Mouse (Mus musculus): ENCODE results near the gene Celf5.

Celf5 gene

DNA sequence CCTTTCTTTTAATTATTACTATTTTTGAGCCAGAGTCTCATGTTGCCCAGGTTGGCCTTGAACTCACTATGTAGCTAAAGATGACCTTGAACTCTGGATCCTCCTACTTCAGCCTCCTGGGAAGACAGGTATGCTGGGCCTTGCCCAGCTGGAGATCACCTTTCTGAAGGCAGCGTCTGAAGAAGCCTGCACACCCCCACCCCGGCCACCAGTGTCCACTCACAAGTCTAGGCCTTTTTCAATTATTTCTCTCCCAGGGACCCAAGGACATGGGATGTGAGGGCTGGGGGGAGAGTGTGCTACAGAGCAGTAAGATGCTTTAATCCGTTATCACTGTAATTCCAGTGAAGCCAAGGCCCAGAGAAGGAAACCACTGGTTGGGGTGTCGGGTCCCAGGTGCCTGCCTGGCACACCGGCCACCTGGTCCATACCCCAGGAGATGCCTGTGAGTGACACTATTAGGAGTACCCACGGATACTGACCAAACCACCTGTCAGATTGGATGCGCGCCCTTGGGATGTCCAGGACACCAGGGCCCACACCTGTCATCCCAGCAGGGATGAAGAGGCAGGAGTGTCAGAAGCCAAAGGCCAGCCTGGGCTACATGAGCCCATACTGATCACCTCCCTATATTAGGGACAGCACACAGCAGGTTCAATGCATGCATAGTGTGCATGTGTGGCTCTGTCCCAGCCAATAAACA, 54.6 kb downstream of the Celf5 start:
- DNase-seq (ENCODE audit: low spot score in 2 of 2) = no peak

GRCm38 (mm10) chr10:81427327-81427726, 55.2 kb downstream of the Celf5 start:
- DNase-seq (ENCODE audit: low spot score in 2 of 2) = no peak

GRCm38 (mm10) chr10:81426897-81427296, 55.6 kb downstream of the Celf5 start:
- no peak for DNase-seq (ENCODE audit: low spot score in 2 of 2)

DNA sequence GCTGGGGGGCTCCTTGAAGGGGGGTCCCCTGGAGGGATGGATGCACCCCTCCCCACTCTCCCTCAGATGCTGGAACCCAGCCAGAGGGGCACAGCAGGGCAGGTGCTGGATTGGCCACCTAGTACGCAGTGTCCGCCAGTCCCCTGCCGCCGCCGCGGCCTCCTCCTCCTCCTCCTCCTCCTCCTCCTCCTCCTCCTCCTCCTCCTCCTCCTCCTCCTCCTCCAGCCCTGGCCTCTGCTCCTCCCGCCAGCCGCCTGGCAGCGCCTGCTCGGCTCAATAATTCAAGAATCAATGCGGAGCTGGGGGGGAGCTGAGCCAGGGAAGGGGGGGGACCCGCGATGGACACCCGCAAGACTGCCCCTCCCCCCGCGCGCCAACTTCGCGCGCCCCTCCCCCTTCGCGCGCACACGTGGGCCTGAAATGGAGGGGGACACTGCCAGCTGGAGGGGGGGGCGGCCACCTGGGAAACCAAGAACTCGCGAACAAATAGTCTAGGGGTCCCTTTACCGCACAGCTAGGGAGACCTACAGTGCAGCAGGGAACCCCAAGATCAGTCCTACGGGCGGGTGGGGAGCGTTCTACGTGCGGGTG, 56.3 kb downstream of the Celf5 start:
- DNase-seq (ENCODE audit: low spot score in 2 of 2) = no peak

- DNase-seq (ENCODE audit: low spot score in 2 of 2) = no peak
Measured at GRCm38 (mm10) chr10:81425236-81425850, 57.2 kb downstream of the Celf5 start.

GRCm38 (mm10) chr10:81424246-81425051, 58.1 kb downstream of the Celf5 start:
- no peak for DNase-seq (ENCODE audit: low spot score in 2 of 2)

DNA sequence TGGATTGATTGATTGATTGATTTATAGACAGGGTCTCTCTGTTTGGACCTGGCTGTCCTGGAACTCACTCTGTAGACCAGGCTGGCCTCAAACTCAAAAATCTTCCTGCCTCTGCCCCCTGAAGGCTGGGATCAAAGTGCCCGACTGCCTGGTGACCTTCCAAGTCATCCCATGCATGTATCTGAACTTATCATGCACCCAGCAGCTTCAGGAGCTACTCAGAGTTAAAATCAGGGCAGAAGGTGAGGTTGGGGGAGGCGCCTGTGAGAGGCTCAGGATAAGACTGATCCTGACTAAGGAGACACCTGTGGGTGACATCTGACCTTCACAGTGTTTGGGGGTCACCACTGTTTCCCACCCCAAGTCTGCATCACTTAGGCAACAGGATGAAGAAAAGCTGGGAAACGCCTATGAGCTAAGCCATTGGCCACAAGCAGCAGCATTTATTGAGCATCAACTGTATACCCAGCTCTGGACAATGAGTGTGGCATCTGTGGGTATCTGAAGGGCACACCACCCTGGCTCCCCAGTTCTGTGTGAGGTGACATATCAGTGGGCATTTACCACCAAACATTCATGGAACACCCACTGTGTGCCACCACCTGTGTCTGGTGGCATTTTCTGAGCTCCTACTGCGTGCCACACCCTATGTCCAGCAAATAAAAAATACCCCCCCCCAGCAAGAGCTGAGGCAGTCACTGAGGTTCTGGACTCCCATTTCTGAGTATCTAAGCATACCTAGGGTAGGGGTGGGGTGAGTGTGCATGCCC, 58.8 kb downstream of the Celf5 start:
- DNase-seq (ENCODE audit: low spot score in 2 of 2) = no peak

DNA sequence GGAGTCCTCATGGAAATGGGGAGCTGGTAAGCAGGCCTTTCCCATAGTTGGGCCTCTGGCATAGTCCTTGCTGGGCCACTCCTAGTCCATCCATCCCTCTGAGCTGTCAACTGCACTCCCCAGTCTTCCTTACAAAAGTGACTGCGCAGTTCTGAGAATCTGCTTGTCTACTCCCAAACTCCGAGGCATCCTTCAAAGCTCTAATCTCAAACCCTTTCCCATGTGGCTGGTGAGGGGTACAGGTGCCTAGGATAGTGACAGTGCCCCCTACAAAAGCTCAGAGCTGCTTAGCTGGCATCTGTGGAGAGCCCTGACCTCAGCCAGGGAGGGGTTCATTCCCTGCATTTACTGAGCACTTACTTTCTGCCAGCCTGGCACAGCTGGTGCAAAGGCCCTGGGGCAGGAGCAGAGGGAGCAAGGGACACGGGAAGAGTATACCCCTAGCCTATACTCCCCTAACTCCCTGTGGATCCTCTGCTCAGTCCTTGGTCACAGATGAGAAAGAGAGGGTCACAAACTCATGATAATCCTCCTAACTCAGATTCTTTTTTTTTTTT, 59.8 kb downstream of the Celf5 start:
- DNase-seq (ENCODE audit: low spot score in 2 of 2) = no peak

GRCm38 (mm10) chr10:81422191-81422590, 60.3 kb downstream of the Celf5 start:
- DNase-seq (ENCODE audit: low spot score in 2 of 2) = no peak

DNA sequence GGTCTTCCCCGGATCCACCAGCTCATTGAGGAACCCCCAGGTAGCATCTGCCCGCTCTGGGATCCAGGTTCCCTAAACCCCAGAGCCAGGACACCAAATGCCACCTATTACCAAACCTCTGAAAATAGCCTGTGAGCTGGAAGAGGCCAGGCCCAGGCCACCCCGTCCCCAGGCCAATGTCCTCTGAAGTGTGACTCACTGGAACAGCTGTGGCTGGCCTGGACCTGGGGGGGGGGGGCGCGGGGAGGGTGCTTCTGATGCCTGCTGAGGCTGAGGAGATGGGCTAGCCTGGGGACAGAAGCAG, 60.8 kb downstream of the Celf5 start:
- DNase-seq (ENCODE audit: low spot score in 2 of 2) = no peak

DNA sequence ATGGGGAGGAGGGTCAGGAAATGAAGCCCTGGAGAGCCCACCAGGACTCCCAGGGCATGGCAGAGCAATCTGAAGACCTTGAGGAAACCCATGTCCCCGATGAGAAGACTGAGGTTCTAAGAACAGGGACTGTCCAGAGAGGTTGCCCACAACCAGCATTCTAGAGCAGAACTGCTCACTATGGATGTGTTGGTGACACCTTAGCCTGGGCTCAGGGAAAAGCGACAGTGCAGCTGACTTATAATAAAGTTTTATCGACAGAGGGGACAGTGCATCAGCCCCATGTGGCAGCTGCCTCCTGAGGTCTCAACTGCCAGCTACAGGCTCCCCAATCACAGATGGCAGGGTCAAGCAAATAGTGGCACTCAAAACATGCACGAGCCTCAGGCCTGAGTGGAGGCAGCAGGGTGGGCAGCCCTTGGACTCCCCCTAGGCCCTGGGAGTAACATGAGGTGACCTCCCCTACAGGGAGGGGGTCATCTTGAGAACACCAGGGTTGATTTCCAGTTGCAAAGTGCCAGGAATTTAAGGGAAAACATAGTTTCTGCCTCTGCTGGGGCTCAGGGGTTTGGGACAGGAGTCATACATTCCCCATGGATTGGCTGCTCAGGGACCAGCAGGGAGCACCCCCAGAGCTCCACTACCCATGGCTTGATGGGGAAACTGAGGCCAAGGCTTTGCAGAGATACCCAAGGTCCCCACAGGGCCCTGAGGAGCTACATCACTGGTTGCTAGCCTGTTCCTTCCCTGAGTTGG, 61.3 kb downstream of the Celf5 start:
- DNase-seq (ENCODE audit: low spot score in 2 of 2) = no peak

DNA sequence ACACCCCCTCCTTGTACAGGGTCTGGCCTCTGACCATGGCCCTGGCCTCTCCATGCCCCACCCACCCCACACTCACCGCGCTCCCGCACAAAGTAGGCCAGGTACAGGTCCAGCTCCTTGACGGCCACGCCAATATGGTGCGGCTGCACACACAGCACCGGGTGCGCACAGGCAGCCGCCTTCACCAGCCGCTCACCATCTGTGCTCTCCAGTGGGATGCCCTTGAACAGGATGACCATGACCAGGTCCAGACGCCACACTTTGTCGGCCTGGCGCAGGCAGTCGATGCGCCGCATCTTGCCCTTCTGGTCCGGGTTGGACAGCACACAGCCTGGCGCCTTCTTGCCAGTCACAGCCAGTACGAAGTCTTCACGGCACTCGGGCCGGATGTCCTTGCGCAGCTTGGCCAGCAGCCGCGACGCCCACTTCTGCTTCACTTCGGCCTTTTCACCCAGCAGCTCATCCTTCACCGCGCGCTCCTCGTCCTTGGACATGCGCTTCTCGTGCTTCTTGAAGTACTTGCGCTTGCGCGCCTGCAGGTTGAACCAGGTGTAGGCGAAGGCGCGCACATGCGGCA, 62.2 kb downstream of the Celf5 start:
- DNase-seq (ENCODE audit: low spot score in 2 of 2) = no peak

DNA sequence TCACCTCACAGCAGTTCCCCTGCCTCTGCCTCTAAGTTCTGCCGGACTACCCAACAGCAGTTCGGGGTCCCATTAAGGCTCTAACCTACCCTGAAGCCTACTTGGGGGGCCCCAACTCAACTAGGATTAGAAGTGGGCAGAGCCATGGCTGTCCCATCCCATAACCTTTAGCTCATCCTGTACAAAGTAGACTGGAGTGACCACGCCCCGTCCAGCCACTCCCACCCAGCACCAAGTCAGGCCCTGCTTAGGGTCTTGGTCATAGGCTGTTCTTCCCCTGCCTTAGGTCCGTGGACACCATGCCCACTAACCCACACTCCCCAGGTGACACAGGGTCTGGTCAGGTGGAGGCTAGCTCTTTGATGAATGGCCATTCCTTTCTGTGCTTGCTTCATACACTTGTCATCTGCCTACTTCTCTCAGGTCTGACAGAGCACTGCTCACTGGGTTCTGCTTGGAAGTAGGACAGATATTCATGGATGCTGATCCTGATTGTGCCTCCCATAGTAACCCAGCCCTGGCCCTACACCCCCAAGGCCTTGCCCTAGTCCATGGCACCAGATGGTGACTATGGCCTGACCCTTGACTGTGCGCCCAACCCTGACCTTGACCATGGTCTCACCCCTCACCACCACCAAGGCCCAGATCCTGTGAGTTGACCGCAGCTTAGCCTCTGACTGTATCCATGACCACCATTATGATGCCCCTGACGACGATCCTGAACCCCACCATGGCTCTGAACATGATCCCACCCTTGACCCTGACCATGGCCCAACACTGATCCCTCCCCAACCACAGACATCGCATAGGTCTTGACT, 63.2 kb downstream of the Celf5 start:
- DNase-seq (ENCODE audit: low spot score in 2 of 2) = no peak

DNA sequence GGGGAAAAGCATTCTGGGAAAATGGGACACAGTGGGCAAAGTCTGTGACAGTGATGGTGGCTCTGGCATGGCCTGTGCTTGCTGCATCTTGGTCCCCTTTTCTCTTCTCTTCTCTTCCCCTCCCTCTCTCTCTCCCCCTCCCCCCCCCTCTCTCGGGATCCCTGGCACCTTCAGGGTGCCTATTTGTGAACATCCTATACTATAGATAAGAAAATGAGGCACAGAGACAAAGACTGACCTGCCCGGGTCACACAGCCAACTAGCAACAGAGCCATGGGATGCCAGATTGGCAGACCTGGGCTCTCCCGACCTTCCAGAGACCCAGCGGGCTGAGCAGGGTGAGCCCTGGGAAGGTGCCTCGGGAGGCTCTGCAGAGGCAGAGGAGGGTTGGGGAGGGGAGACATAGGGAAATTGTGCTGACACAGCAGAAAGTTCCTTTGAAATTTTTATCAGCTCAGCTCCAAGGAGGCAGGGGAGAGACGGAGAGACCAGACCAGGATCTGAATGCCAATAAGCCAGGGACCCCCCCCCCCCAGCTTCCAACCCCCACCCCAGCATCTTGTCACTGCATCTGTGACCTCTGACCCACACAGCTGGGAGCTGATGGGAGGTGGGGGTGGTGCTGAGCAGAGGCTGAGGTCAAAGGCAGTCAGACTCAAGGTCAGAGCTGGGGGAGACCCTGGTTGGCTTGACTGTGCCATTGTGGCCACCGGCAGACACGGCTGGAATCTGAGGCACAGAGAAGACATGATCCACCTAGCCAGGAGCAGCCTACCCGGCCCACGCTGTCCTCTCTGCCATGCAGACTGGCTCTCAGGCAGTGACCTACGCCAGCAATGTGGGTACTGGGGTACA, 64.1 kb downstream of the Celf5 start:
- DNase-seq (ENCODE audit: low spot score in 2 of 2) = no peak

- no peak for DNase-seq (ENCODE audit: low spot score in 2 of 2)
Measured at GRCm38 (mm10) chr10:81417227-81418215, 65.0 kb downstream of the Celf5 start.

GRCm38 (mm10) chr10:81416581-81417226, 65.8 kb downstream of the Celf5 start:
- DNase-seq (ENCODE audit: low spot score in 2 of 2) = no peak

Data from spleen, postnatal 36 days (tissue).